Mouse (Mus musculus): ENCODE data around the gene March5.
A peak's percentile ranks its signal among the peaks of the same experiment; 100 is the strongest.
"Not testable (repeated sequence)": the region's sequence is repeated elsewhere in the genome, so short reads cannot be mapped to it uniquely, and the experiment has no call there.

Gene March5

DNA sequence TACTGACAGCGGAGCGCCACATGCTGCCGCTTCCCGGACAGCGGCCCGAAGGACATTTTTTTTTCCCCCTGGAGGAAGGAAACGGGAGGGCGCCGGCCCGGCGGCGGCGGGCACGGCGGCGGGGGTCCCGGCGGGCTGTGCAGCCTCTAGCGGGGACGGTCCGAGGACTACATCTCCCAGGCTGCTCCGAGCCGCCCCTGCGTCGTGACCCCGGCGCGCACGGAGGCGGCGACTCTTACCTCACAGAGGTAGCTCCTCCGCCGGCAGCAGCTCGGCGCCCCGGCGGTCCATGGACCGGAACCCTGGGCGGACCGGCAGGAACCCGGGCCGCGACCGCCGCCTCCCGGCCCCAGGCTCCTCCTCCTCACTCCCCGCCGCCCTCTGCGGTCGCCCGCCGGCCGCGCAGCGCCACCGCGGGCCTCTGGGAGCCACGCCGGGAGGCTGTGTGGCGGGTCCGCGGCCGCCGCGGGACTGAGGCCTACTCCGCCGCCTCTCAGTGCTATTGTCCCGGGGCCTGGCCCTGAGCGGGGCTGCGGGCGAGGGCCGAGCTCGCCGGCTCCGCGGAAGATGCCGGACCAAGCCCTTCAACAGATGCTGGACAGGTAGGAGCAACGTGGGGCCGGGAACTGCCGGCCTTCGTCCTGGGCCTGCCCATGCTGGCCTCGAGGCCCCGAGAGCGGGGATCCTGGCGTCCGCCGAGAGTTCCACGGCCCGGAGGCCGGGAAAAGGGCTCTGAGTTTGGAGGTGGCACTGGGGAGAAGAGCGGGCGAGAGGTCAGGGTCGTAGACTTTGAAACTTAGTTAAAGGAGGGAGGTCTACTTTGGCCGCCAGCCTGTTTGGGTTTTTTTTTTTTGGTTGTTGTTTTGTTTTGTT is at the start of gene March5:
Gene March5, plus strand, starts transcription at position 241 of the 873 bp plus-strand sequence.
- DNase-seq (ENCODE audit: low spot score in 2 of 2): peak; percentile 73 to 84

- no peak for DNase-seq (ENCODE audit: low spot score in 2 of 2)
Measured at GRCm38 (mm10) chr19:37172096-37172495, 35.2 kb upstream of the March5 start.

- DNase-seq (ENCODE audit: low spot score in 2 of 2): no peak
Measured at GRCm38 (mm10) chr19:37172566-37173130, 34.7 kb upstream of the March5 start.

DNA sequence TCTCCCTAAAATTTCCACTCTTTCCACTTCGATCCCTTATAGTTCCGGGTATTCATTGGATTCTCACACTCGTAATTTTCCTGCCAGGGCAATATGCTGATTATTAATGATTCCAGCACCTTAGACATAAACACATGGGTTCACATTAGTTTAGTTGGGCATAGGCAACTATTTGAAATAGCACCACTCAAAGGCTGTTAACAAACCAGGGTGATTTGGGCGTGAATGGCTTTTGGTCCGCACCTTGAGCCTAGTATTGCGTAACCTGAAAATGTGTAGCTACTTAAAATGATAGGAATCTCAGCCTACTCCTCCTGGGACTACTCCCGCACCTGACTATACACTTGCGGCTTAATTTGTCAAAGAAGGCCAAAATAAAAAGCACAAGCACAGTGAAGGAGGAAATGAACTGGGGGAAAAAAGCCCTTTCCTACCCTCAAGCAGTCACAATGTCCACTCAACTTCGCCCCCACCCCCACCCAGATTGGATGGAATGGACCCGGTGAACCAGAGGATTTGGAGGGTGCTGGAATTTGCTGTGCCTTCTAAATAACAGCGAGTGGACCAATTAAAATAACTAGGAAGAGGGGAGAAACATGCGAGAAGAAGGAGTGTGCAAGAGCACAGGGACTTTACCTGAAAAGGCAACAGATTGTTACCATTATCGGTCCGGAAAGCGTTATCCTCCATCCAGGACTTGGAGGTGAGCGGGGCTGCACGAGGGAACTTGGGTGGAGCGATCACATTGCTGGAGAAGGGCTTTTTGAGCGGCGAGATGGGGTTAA is 33.8 kb upstream of the March5 start:
- no peak for DNase-seq (ENCODE audit: low spot score in 2 of 2)

DNA sequence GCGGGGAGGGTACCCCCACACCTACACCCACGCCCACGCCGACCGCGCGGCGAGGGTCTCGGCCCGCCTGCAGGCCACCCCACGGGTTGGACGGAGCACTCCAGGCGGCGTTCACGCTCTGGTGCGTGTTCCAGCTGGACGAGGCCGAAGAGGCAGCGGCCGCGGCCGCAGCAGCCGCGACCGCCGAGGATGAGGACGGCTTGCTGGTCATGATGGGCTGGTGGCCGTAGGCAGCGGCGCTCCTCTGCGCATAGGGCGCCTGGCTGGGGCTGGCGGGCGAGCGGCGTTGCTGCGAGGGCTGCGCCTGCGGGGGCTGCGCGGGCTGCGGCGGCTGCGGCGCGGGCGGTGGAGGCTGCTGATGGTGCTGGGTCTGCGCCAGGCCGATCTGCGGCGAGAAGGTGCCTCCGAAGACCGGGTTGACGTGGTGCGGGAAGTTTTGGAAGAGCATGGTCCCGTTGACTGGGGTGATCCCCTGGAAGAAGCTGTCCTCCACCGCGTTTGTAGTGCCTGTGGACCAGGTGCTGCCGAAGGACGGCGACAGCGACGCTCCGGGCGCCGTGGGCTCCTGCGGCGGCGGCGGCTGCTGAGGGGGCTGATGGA is 33.1 kb upstream of the March5 start:
- peak in 1 of 2 experiments; percentile 54 for DNase-seq (ENCODE audit: low spot score in 2 of 2)

DNA sequence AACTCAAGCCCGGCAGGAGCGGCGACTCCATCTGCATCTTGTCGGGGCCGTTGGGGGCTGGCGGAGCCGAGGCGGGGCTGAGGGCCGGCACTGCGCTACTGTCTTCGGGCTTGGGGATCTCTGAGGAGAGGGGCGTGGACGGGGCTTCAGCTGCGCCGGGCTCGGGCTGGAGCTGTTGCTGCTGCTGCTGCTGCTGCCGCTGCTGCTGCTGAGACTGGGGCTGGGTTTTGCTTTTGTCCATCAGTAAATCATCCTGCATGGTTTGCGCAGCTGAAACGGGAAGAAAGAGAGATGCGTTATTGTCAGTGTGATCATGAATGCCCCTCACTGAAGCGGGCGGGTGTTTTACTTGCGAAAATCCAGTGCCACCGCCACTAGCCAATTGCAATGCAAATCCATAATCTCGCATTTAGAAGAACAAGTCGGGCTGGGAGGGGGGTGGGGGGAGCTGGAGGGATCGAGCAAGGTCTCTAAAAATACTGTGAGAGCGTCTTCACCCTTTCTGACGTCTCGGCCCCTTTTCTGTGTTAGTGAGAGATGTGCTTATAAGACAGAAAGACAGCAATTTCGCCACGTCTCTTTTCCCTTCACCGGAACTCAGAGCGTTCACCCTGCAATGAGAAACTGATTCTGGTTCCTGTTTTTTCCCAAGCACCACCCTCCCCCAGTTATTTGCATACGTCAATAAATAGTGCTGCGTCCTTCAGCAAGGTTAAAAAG is 32.5 kb upstream of the March5 start:
- DNase-seq (ENCODE audit: low spot score in 2 of 2): peak in 1 of 2 experiments; percentile 56

- peak in 1 of 2 experiments; percentile 56 for DNase-seq (ENCODE audit: low spot score in 2 of 2)
Measured at GRCm38 (mm10) chr19:37175436-37175805, 31.9 kb upstream of the March5 start.

- DNase-seq (ENCODE audit: low spot score in 2 of 2): no peak
Measured at GRCm38 (mm10) chr19:37175919-37176318, 31.4 kb upstream of the March5 start.

DNA sequence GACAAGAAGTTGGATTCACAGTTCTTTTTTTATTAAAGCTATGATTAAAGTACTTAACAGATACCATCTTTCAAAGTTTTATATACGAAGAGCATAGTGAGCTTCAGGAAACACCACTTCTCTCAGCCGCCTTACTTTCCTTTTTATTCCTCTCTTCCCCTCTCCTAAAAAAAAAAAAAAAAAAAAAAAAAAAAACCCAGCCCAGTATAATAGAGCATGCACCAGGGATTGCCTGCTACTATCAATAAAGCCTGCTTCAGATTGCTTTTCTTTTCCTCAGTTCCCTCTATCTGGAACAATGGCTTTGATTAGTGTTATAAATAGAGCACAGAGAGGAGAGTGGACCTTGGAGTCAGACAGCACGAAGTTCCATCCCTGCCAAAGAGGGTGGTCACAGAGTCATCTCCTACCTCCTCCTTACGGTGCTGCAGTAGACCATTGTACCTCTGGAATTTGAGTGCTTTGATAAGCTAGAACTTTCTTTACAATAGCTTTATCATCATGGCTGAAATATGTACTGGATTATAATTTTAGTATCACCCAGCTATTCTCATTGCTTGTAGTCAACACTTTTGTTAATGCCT is 30.4 kb upstream of the March5 start:
- no peak for DNase-seq (ENCODE audit: low spot score in 2 of 2)

DNA sequence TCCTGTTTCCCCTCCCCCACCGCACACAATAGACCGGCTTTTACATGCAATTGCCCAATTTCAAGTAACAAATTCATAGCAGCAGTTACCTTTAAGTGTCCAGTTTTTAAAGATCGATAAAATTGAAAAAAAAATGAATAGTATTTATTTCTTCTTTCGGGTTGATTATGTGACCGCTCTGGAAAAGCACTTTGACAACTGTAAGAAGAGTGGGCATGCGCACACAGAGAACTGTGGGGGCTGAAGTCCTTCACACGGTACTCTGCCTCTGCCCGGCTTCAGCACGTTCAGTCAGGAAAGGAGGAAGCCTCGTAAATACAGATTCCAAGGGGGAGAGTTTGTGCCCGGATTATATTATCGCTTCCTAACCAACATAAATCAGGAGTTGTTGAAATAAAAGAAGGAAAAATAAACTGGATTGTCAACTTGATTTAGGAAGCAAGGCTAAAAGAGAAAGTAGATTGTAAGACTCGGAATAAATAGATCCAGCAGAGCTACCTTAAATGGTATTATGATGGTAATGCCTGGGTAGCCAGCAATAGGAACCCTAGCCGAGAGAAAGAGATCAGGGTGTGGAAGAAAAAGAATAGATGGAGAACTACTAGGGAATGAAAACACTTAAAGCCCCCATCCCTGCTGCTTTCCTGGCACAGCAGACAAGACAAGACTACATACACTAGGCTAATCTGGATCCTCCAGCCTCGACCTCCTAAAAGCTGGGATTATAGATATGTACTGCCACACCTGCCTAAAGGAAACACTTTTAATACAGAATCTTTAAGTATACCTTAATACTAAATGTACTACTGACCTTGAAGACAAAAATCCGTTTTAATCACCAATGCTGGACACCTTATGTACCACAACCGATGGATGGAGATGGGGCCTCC is 29.3 kb upstream of the March5 start:
- DNase-seq (ENCODE audit: low spot score in 2 of 2): peak; percentile 27 to 48

GRCm38 (mm10) chr19:37188366-37188948 is 18.9 kb upstream of the March5 start:
- DNase-seq (ENCODE audit: low spot score in 2 of 2): no peak

DNA sequence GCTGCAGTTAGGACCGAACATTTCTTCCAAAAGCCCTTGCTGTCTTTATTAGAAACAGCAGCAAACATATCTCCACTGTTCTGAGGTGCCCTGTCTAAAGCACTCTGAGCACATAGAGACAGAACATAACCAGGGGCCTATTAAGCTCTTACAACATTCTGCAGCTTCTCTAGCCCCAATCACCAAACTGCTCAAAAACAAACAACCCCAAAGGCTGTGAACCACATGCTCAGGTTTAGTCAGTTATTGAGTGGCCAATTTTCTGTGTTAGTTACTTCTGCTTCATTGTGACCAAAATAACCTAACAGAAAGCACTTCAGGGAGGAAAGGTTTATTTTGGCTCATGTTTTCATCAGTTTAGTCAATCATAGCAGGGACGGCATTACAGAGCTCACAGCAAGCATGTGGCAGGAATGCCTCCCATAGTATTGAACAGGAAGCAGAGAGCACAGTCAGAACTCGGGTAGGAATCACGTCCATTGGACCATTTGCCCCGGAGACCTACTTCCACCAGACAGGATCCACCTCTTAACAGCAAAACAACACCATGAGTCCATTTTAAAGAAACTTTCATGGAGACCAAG is 14.8 kb upstream of the March5 start:
- DNase-seq (ENCODE audit: low spot score in 2 of 2): no peak

GRCm38 (mm10) chr19:37198165-37198880 is 9.0 kb upstream of the March5 start:
- DNase-seq (ENCODE audit: low spot score in 2 of 2): no peak

DNA sequence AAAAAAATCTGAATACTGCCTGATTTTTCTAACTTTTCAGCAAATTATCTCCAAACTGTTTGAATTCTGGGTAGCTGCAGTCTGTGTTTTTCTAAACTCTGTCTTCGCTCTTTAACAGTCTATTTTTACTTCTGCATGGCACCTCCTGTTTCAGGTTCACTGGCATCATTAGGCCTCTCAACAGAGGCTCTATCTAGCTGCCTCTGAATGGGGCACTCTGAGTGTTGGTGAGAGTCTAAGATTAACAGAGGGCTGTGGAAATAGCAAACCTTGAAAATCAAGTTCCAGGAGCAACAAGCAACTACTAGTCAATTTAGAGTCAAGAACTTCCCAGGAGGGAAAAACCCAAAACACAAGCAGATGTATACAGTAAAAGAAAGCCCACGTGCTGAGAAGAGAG is 7.5 kb upstream of the March5 start:
- DNase-seq (ENCODE audit: low spot score in 2 of 2): no peak

- DNase-seq (ENCODE audit: low spot score in 2 of 2): no peak
Measured at GRCm38 (mm10) chr19:37203371-37203770, 4.0 kb upstream of the March5 start.

- not testable (repeated sequence) for DNase-seq (ENCODE audit: low spot score in 2 of 2)
Measured at GRCm38 (mm10) chr19:37205155-37205554, 2.2 kb upstream of the March5 start.

GRCm38 (mm10) chr19:37206641-37207302 is 571 bp upstream of the March5 start:
- peak; percentile 19 to 42 for DNase-seq (ENCODE audit: low spot score in 2 of 2)

- no peak for DNase-seq (ENCODE audit: low spot score in 2 of 2)
Measured at GRCm38 (mm10) chr19:37208176-37208755, 923 bp downstream of the March5 start, which contains the start of gene Cpeb3. Gene Cpeb3, minus strand, starts transcription at chr19:37208601.
